Mouse (Mus musculus): ENCODE measurements around the gene Xxylt1. TPM values are rescaled to one million over a fixed set of nuclear protein-coding genes. Genes with fewer than 3 reads are reported as not detected.

Gene Xxylt1
- total and polyA plus RNA-seq, 3 experiments: 12.8 to 164 (median 26.6) TPM

DNA sequence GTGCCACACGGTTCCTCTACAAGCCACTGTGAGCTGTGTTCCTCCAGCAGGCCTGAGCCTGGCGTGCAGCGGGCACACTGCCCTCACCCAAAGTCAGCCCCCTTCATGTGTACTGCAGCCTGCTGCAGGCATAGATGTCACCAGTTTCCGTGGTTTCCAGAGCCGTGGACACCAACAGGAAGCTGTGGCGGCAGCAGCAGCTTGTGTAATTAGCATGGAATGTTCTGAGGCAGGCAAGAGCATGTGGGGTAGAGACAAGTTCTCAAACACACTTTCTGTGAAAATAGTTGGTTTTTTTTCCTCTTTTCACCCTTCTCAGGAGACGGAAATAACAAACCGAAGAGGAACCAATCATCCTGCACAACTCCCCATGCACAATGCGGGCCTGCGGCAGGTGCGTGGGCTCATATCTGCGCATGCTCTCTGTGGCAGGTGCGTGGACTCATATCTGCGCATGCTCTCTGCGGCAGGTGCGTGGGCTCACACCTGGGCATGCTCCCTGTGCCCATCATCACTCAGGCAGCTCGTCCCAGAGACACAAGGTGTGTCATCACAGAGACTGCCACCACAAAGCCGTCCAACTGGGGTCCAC is 109.2 kb downstream of the Xxylt1 start:
- Histone ChIP-seq H3K4me1 (ENCODE audit: control insufficient read depth in 1 of 2, insufficient read depth in 2 of 2, low read length in 2 of 2) (no peaks in the 10 kb centered on the region), H3K79me2 (ENCODE audit: control insufficient read depth, insufficient read depth, low read length, poor library complexity) (no peaks in the 10 kb centered on the region), H3K9me3 (replicated peaks; ENCODE audit: insufficient read depth, low read length) (no peaks in the 10 kb centered on the region), H3K27ac (ENCODE audit: control insufficient read depth, low read depth, low read length) (no peak overlapping the region), H3K9ac (ENCODE audit: control insufficient read depth, low read depth, low read length, poor library complexity, severe bottlenecking) (no peak overlapping the region), H3K27me3 (ENCODE audit: control insufficient read depth in 1 of 2, insufficient read depth in 2 of 2, low read length in 2 of 2) (no peaks in the 10 kb centered on the region), H3K4me3 (ENCODE audit: control insufficient read depth in 1 of 2, insufficient read depth in 1 of 2, low read depth in 2 of 2, low read length in 2 of 2) (no peak overlapping the region), H3K36me3 (ENCODE audit: control insufficient read depth in 1 of 2, insufficient read depth in 2 of 2, low read length in 2 of 2) (0 out of 4 replicates have a peak, but pooled peaks cover 0 to 2% of the 10 kb centered on the region in 2 experiments)
- no peak for DNase-seq (ENCODE audit: low read depth, low spot score)
- no peak for TF ChIP-seq KAT2A (conservative IDR thresholded peaks at IDR 0.05; ENCODE audit: low read depth, low read length)

DNA sequence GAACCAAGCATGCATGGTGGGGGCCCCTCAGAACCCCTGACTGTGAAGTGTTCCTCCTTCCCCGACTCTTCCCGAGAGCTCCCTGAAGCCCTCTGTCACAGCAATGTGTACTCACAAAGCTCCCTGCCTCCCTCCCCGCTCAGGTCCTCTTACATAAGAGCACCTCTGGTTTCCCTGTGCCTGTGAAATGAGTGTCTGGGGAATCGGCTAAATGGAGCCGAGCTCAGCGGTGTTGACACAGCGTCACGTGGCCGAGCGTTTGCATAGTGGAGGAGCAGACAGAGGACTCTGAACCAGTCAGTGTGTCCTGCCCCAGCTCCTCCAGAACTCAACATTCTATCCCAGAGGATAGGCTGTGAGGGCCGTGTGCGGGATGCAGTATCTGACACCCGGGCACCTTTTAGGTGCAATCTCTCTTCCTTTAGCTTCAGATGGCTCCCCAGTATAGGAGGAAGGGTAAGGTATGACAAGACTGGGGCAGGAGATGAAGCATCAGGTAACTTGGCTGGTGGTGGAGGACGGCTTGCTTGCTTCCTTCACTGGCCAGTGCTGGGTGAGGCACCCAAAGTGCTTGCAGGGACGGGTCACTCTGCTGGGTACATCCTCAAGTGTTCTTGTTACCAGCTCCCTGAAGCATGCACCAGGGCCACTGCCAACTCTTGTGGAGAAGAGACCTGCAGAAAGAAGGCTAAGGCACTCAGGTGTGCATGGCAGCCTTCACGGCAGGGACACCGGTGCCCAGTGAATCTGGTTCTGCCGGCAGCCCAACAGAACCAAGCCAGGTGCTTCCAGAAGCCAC is 111.8 kb downstream of the Xxylt1 start:
- Histone ChIP-seq H3K9ac (ENCODE audit: control insufficient read depth, low read depth, low read length, poor library complexity, severe bottlenecking) (no peak overlapping the region), H3K9me3 (replicated peaks; ENCODE audit: insufficient read depth, low read length) (no peaks in the 10 kb centered on the region), H3K4me3 (ENCODE audit: control insufficient read depth in 1 of 2, insufficient read depth in 1 of 2, low read depth in 2 of 2, low read length in 2 of 2) (no peak overlapping the region), H3K79me2 (ENCODE audit: control insufficient read depth, insufficient read depth, low read length, poor library complexity) (no peaks in the 10 kb centered on the region), H3K27ac (ENCODE audit: control insufficient read depth, low read depth, low read length) (no peak overlapping the region), H3K36me3 (ENCODE audit: control insufficient read depth in 1 of 2, insufficient read depth in 2 of 2, low read length in 2 of 2) (no peaks in the 10 kb centered on the region), H3K27me3 (ENCODE audit: control insufficient read depth in 1 of 2, insufficient read depth in 2 of 2, low read length in 2 of 2) (no peaks in the 10 kb centered on the region), H3K4me1 (ENCODE audit: control insufficient read depth in 1 of 2, insufficient read depth in 2 of 2, low read length in 2 of 2) (no peaks in the 10 kb centered on the region)
- DNase-seq (ENCODE audit: low read depth, low spot score): no peak
- TF ChIP-seq TCF12 (IDR thresholded peaks at IDR 0.05; ENCODE audit: low read depth, low read length) (no peak), MAZ (IDR thresholded peaks at IDR 0.05; ENCODE audit: low read depth, low read length) (no peak), MXI1 (IDR thresholded peaks at IDR 0.05; ENCODE audit: low read depth, low read length) (no peak), UBTF (IDR thresholded peaks at IDR 0.05; ENCODE audit: borderline replicate concordance, insufficient read depth, low read depth, low read length) (no peak), ZKSCAN1 (IDR thresholded peaks at IDR 0.05; ENCODE audit: low read depth, low read length) (no peak), BHLHE40 (IDR thresholded peaks at IDR 0.05; ENCODE audit: borderline replicate concordance, low read depth, low read length) (no peak), CTCF (IDR thresholded peaks at IDR 0.05 in 2 of 3, conservative IDR thresholded peaks at IDR 0.05 in 1 of 3; ENCODE audit: control insufficient read depth in 1 of 3, insufficient read depth in 1 of 3, low read depth in 2 of 3, low read length in 3 of 3, poor library complexity in 1 of 3, severe bottlenecking in 1 of 3) (no peak), CHD1 (IDR thresholded peaks at IDR 0.05; ENCODE audit: low read depth, low read length) (no peak), ELF1 (IDR thresholded peaks at IDR 0.05; ENCODE audit: low read depth, low read length) (no peak), ZNF384 (IDR thresholded peaks at IDR 0.05; ENCODE audit: low read depth, low read length) (no peak), MYC (IDR thresholded peaks at IDR 0.05; ENCODE audit: low read depth, low read length) (no peak), RCOR1 (IDR thresholded peaks at IDR 0.05; ENCODE audit: low read depth, low read length) (no peak), POLR2A (IDR thresholded peaks at IDR 0.05; ENCODE audit: control insufficient read depth in 1 of 2, insufficient read depth in 1 of 2, low read depth in 1 of 2, low read length in 2 of 2, poor library complexity in 1 of 2) (no peak), GABPA (IDR thresholded peaks at IDR 0.05; ENCODE audit: low read depth, low read length) (no peak), CHD2 (IDR thresholded peaks at IDR 0.05; ENCODE audit: low read length) (no peak)

Measured in MEL (cell line).